Mouse (Mus musculus): Measurements from ENCODE around the gene Mapk8. TPM values are rescaled to one million over a fixed set of nuclear protein-coding genes. Genes with fewer than 3 reads are reported as not detected.

Mapk8 gene
- polyA plus RNA-seq, 1 experiment from 2014 or later = 5.9 TPM

- 57% methylated on average over 6 of the region's 6 CpGs for WGBS (ENCODE audit: insufficient replicate concordance)
- no peak overlapping the region for H3K27ac ChIP-seq
Observed at GRCm38 (mm10) chr14:33335733-33336132, 111.2 kb downstream of the Mapk8 start.

GRCm38 (mm10) chr14:33334402-33334801 is 112.6 kb downstream of the Mapk8 start:
- no peaks in the 10 kb centered on the region for H3K27me3 ChIP-seq (replicated peaks)
- no peak overlapping the region for H3K4me2 ChIP-seq
- no peak overlapping the region for H3K27ac ChIP-seq
- no peak overlapping the region for H3K4me3 ChIP-seq
- H3K9me3 ChIP-seq (replicated peaks) = no peaks in the 10 kb centered on the region
- 57% methylated on average over 4 of the region's 4 CpGs for WGBS (ENCODE audit: insufficient replicate concordance)
- H3K4me1 ChIP-seq = 0 out of 2 replicates have a peak, but pooled peaks cover 6% of the 10 kb centered on the region
- no peak for ATAC-seq
- no peak overlapping the region for H3K9ac ChIP-seq
- no peaks in the 10 kb centered on the region for H3K36me3 ChIP-seq

More at GRCm38 (mm10) chr14:33335733-33336132, 111.2 kb downstream of the Mapk8 start:
- no peak for ATAC-seq
- no peaks in the 10 kb centered on the region for H3K36me3 ChIP-seq
- H3K4me3 ChIP-seq = no peak overlapping the region
- H3K4me1 ChIP-seq = 0 out of 2 replicates have a peak, but pooled peaks cover 6% of the 10 kb centered on the region
- H3K9me3 ChIP-seq (replicated peaks) = no peaks in the 10 kb centered on the region
- H3K4me2 ChIP-seq = no peak overlapping the region
- no peak overlapping the region for H3K9ac ChIP-seq
- H3K27me3 ChIP-seq (replicated peaks) = no peaks in the 10 kb centered on the region

- Histone ChIP-seq H3K9ac (no peak overlapping the region), H3K27me3 (replicated peaks) (no peaks in the 10 kb centered on the region), H3K9me3 (replicated peaks) (no peaks in the 10 kb centered on the region), H3K27ac (no peak overlapping the region), H3K4me1 (0 out of 2 replicates have a peak, but pooled peaks cover 6% of the 10 kb centered on the region), H3K36me3 (no peaks in the 10 kb centered on the region), H3K4me3 (no peak overlapping the region), H3K4me2 (no peak overlapping the region)
- 49% methylated on average over 4 of the region's 4 CpGs for WGBS (ENCODE audit: insufficient replicate concordance)
- ATAC-seq = no peak
Observed at GRCm38 (mm10) chr14:33333833-33334232, 113.1 kb downstream of the Mapk8 start.

GRCm38 (mm10) chr14:33331627-33332026 is 115.3 kb downstream of the Mapk8 start:
- Histone ChIP-seq H3K9me3 (replicated peaks) (no peaks in the 10 kb centered on the region), H3K4me1 (0 out of 2 replicates have a peak, but pooled peaks cover 6% of the 10 kb centered on the region), H3K27ac (no peak overlapping the region), H3K9ac (no peak overlapping the region), H3K27me3 (replicated peaks) (no peaks in the 10 kb centered on the region), H3K36me3 (no peaks in the 10 kb centered on the region), H3K4me2 (no peak overlapping the region), H3K4me3 (no peak overlapping the region)
- ATAC-seq = no peak
- 48% methylated on average over 4 of the region's 4 CpGs for WGBS (ENCODE audit: insufficient replicate concordance)

GRCm38 (mm10) chr14:33330986-33331385 is 116.0 kb downstream of the Mapk8 start:
- no peaks in the 10 kb centered on the region for H3K9me3 ChIP-seq (replicated peaks)
- WGBS (ENCODE audit: insufficient replicate concordance) = 27% methylated on average over 4 of the region's 4 CpGs
- no peaks in the 10 kb centered on the region for H3K36me3 ChIP-seq
- 0 out of 2 replicates have a peak, but pooled peaks cover 6% of the 10 kb centered on the region for H3K4me1 ChIP-seq
- H3K4me2 ChIP-seq = no peak overlapping the region
- no peak overlapping the region for H3K4me3 ChIP-seq
- no peak overlapping the region for H3K27ac ChIP-seq
- H3K27me3 ChIP-seq (replicated peaks) = no peaks in the 10 kb centered on the region
- ATAC-seq = no peak
- H3K9ac ChIP-seq = no peak overlapping the region

GRCm38 (mm10) chr14:33329297-33329805 is 117.6 kb downstream of the Mapk8 start:
- Histone ChIP-seq H3K27ac (no peak overlapping the region), H3K4me2 (no peak overlapping the region), H3K4me1 (no peaks in the 10 kb centered on the region), H3K9me3 (replicated peaks) (no peaks in the 10 kb centered on the region), H3K4me3 (no peak overlapping the region), H3K36me3 (no peaks in the 10 kb centered on the region), H3K27me3 (replicated peaks) (peaks cover 1% of the 10 kb centered on the region; the same call in 1 of the 2 replicates), H3K9ac (no peak overlapping the region)
- 71% methylated on average over 5 of the region's 5 CpGs for WGBS (ENCODE audit: insufficient replicate concordance)
- no peak for ATAC-seq

- 58% methylated on average over 5 of the region's 5 CpGs for WGBS (ENCODE audit: insufficient replicate concordance)
- ATAC-seq = no peak
- Histone ChIP-seq H3K9ac (no peak overlapping the region), H3K9me3 (replicated peaks) (no peaks in the 10 kb centered on the region), H3K27me3 (replicated peaks) (peaks cover 8% of the 10 kb centered on the region), H3K27ac (no peak overlapping the region), H3K4me3 (no peak overlapping the region), H3K4me1 (no peaks in the 10 kb centered on the region), H3K4me2 (no peak overlapping the region), H3K36me3 (no peaks in the 10 kb centered on the region)
Observed at GRCm38 (mm10) chr14:33328369-33328768, 118.6 kb downstream of the Mapk8 start.

Other genes with a start within 250 kb of the Mapk8 start
- 4.6 and 6.8 TPM in 2 replicates for gene Arhgap22, start 233.1 kb downstream of the Mapk8 start, polyA plus RNA-seq (2016; fragmentation: Nextera tagmentation; extraction: Ambion mirVana)
- gene Frmpd2, start 24.5 kb upstream of the Mapk8 start, polyA plus RNA-seq (2016; fragmentation: Nextera tagmentation; extraction: Ambion mirVana) = not detected in 2 replicates
- 0.12 and 0.19 TPM in 2 replicates for gene Ptpn20, start 142.0 kb upstream of the Mapk8 start, polyA plus RNA-seq (2016; fragmentation: Nextera tagmentation; extraction: Ambion mirVana)